Mouse (Mus musculus) heart, postnatal 25 days (tissue): Measurements from ENCODE around the gene Hipk2. TPM values are rescaled to one million over a fixed set of nuclear protein-coding genes. Genes with fewer than 3 reads are reported as not detected.

ENCODE experiments used
- DNase-seq: peaks from one replicate; pipeline ENCODE4 v3.0.0; 2022; ENCODE audit warnings: low spot score
- intact Hi-C: fragments of 180-260 bp; cut with DNase I; formaldehyde crosslinking; loops from one replicate; pipeline ENCODE4 v1.15.1; 2025
- total RNA-seq, 2 experiments: library from RNA; stranded (reverse); gene quantifications; 2 replicates each; pipeline ENCODE4 v1.2.3; 2021

Hipk2 gene
- total RNA-seq, 2 experiments from 2014 or later, result 97.0 to 99.4 TPM

GRCm38 (mm10) chr6:38809396-38810120 is 66.4 kb downstream of the Hipk2 start:
- intact Hi-C loops, result no loop called here
- no peak for DNase-seq

GRCm38 (mm10) chr6:38808317-38808716 is 67.6 kb downstream of the Hipk2 start:
- intact Hi-C loops, result no loop called here
- DNase-seq, result no peak

- no peak for DNase-seq
- intact Hi-C loops, result no loop called here
Measured at GRCm38 (mm10) chr6:38806963-38807445, 69.0 kb downstream of the Hipk2 start.

GRCm38 (mm10) chr6:38805612-38806011 is 70.4 kb downstream of the Hipk2 start:
- intact Hi-C loops, result no loop called here
- DNase-seq, result no peak

- intact Hi-C loops, result loop anchor here (5.0 kb wide), 1 partner anchor 66 kb away; no protein-coding TSS in a partner anchor
Measured at GRCm38 (mm10) chr6:38801252-38801651, 74.7 kb downstream of the Hipk2 start.

GRCm38 (mm10) chr6:38797548-38797947 is 78.4 kb downstream of the Hipk2 start:
- intact Hi-C loops, result no loop called here
- DNase-seq, result no peak

More at GRCm38 (mm10) chr6:38801252-38801651, 74.7 kb downstream of the Hipk2 start:
- no peak for DNase-seq

- DNase-seq, result no peak
- intact Hi-C loops, result no loop called here
Measured at GRCm38 (mm10) chr6:38796993-38797392, 79.0 kb downstream of the Hipk2 start.

GRCm38 (mm10) chr6:38796388-38796787 is 79.6 kb downstream of the Hipk2 start:
- intact Hi-C loops, result no loop called here
- no peak for DNase-seq

- DNase-seq, result no peak
- intact Hi-C loops, result no loop called here
Measured at GRCm38 (mm10) chr6:38795096-38795816, 80.7 kb downstream of the Hipk2 start.

GRCm38 (mm10) chr6:38792966-38793365 is 83.0 kb downstream of the Hipk2 start:
- DNase-seq, result no peak
- intact Hi-C loops, result no loop called here

- no peak for DNase-seq
- intact Hi-C loops, result no loop called here
Measured at GRCm38 (mm10) chr6:38789221-38789810, 86.6 kb downstream of the Hipk2 start.

- intact Hi-C loops, result no loop called here
- DNase-seq, result no peak
Measured at GRCm38 (mm10) chr6:38787811-38788509, 88.0 kb downstream of the Hipk2 start.

GRCm38 (mm10) chr6:38787134-38787533 is 88.8 kb downstream of the Hipk2 start:
- intact Hi-C loops, result no loop called here
- DNase-seq, result no peak

GRCm38 (mm10) chr6:38785747-38786146 is 90.2 kb downstream of the Hipk2 start:
- intact Hi-C loops, result no loop called here
- DNase-seq, result no peak

- intact Hi-C loops, result no loop called here
- no peak for DNase-seq
Measured at GRCm38 (mm10) chr6:38779411-38779810, 96.6 kb downstream of the Hipk2 start.

GRCm38 (mm10) chr6:38778887-38779286 is 97.1 kb downstream of the Hipk2 start:
- DNase-seq, result no peak
- intact Hi-C loops, result no loop called here

- intact Hi-C loops, result no loop called here
- DNase-seq, result no peak
Measured at GRCm38 (mm10) chr6:38776000-38776584, 99.9 kb downstream of the Hipk2 start.

- intact Hi-C loops, result no loop called here
- DNase-seq, result no peak
Measured at GRCm38 (mm10) chr6:38772836-38773518, 103.0 kb downstream of the Hipk2 start.

- no peak for DNase-seq
- intact Hi-C loops, result no loop called here
Measured at GRCm38 (mm10) chr6:38771061-38771667, 104.8 kb downstream of the Hipk2 start.
